Mouse (Mus musculus) megakaryocyte-erythroid progenitor cell, adult 5 weeks (primary cell): ENCODE measurements around the gene Mier3. TPM values are rescaled to one million over a fixed set of nuclear protein-coding genes. Genes with fewer than 3 reads are reported as not detected.

Experiments
- polyA plus RNA-seq: library from polyadenylated mRNA; stranded (reverse); fragments of >175 nt; gene quantifications from 2 replicates; pipeline ENCODE4 v1.2.3, GENCODE M21; 2012

Mier3 gene
- polyA plus RNA-seq: 0.89 and 1.9 TPM in 2 replicates

GRCm38 (mm10) chr13:111680679-111681078, at the start of gene Mier3:
TSS of gene Mier3 (plus strand) at chr13:111680979.

Other genes with a start within 250 kb of the Mier3 start
- gene Gpbp1, start 190.9 kb upstream of the Mier3 start, polyA plus RNA-seq: 9.2 and 12.7 TPM in 2 replicates
- gene Gm49496, start 131.0 kb upstream of the Mier3 start, polyA plus RNA-seq: not detected in 2 replicates
- gene Gm10198, start 88.2 kb upstream of the Mier3 start, polyA plus RNA-seq: not detected in 2 replicates
- gene Map3k1, start 128.0 kb downstream of the Mier3 start, polyA plus RNA-seq: 22.9 and 26.0 TPM in 2 replicates